Mouse (Mus musculus): Measurements from ENCODE around the gene Tmem130.
A peak's percentile ranks its signal among the peaks of the same experiment; 100 is the strongest.
"Not testable (repeated sequence)": the region's sequence is repeated elsewhere in the genome, so short reads cannot be mapped to it uniquely, and the experiment has no call there.

The Tmem130 gene

GRCm38 (mm10) chr5:144761161-144761868, at the start of gene Tmem130:
Gene Tmem130 (minus strand): TSS chr5:144761818.
- no peak for DNase-seq

- no peak for DNase-seq
These were observed 45.3 kb upstream of the Tmem130 start for GRCm38 (mm10) chr5:144806931-144807330.

GRCm38 (mm10) chr5:144804181-144804580, 42.6 kb upstream of the Tmem130 start:
- no peak for DNase-seq

DNA sequence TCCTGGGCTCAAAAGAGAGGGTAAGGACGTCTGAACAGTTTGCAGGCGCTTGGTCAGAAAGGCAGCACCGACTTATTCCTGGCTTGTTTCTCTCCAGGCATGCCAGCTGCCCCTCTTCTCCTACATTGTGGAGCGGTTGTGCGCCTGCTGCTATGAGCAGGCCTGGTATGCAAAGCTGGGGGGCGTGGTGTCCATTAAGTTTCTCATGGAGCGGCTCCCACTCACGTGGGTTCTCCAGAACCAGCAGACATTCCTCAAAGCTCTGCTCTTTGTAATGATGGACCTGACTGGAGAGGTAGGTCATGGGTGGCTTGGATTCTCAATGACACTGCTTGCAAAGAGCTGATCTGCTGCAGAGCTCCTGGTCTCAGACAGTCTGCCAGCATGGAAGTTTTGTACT, 41.4 kb upstream of the Tmem130 start:
- no peak for DNase-seq

DNA sequence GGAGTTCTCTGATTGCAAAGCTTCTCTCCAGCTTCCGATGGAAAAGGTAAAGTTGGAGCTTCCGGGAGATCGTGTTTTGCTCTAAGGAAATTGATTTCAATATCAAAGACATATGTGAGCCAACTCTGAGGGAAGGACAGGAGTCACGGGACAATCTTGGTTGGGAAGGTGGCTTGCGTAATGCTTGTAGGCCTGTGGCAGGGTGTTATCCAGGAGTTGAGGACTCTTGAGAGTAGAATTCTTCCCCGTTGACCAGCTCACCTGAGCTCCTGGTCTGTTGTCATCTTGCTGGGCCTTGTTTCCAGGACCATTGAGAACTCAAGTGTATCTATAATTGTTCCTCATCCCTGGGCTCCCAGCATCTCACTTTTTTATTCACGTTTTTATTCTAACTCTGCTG, 35.5 kb upstream of the Tmem130 start:
- no peak for DNase-seq

DNA sequence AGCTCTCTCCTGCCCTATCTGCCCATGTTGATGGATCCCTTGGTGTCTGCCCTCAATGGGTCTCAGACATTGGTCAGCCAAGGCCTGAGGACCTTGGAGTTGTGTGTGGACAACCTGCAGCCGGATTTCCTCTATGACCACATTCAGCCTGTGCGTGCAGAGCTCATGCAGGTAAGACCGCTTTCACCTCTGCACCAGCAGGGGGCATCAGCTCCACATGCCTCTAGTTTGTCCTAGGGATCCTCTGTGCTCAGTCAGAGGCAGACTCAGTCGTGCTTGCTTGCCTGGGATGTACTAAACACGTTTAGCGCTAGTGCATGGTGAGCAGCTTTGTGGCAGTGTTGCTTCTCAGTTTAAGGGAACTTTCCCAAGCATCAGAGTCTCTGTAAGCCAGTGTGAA, 33.1 kb upstream of the Tmem130 start:
- no peak for DNase-seq

DNA sequence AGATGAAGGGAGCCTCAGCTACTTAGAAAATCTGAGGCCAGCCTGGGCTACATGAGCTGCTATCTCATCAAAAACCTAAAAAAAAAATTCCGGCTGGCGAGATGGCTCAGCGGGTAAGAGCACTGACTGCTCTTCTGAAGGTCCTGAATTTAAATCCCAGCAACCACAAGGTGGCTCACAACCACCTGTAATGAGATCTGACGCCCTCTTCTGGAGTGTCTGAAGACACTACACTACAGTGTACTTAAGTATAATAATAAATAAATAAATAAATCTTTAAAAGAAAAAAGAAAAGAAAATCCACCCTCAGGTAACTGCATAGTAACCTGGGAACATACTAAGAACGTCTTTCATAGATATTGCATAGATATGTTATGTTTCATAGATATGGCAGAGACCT, 31.8 kb upstream of the Tmem130 start:
- no peak for DNase-seq

GRCm38 (mm10) chr5:144786464-144786863, 24.8 kb upstream of the Tmem130 start:
- DNase-seq: no peak

DNA sequence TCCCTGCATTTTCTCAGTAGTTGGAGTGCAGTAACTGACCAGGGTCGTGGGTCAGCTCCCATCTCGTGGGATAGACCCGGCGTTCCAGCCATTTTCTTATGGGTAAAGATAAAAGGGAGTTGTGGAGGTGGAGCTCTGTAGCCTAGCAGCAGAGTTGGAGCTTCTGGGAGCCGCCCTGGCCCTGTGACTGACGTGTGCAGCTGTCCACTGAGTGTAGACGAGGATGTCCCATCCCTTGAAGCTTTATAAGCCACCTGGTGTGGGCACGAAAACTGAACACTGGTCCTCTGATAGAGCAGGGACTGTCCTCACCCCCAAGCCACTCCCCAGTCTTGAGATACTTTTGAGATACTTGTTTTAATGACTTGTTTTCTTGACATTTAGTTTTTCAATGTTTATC, 19.0 kb upstream of the Tmem130 start:
- DNase-seq: no peak

- DNase-seq: no peak
These were observed 11.6 kb upstream of the Tmem130 start for GRCm38 (mm10) chr5:144773231-144773630.

GRCm38 (mm10) chr5:144769067-144769482, 7.5 kb upstream of the Tmem130 start:
- DNase-seq: no peak

DNA sequence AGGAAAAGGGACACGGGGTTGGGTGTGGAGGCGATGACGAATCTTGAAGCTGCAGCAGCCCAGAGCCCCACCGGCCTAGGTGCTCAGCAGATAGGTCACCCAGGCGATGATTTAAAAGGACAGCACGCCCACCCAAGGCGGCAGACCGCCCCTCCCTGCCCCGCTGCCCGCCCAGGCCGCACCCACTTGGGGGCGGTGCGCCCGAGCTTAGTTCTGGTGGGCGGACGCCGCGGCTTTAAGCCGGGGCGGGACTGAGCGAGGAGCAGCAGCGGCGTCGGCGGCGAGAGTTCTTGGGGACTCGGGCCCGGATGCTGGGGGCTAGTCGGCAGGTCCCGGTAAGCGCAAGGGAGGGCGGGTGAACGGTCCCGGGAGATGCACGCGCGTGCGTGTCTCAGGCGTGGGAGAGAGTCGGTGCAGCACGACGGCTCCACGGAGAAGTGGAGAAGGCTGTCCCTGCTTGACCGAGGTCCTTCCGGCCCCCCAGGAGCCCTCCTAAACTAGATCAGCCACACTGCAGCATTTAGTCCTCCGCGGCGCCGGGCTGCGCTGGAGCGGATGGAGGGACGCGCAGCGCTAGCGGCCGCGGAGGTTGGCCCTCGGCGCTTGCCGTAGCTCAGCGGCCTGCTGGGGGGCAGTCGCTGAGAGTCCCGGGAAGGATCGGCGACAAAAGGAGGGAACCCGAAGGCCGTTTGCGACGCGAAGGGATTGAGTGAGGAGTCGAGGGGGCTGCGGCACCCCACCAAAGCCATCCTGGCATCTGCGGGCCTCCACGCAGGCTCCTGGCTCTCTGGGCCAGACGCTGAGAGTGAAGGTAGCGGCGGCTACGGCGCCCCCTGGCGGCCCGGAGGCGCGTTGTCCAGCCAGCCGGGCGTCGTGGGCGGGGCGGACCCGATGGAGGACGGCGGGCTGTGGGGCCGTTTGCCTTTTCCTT, 6.6 kb upstream of the Tmem130 start:
- peak; percentile 81 to 84 for DNase-seq

GRCm38 (mm10) chr5:144767106-144767798, 5.6 kb upstream of the Tmem130 start, which contains the start of gene Trrap:
Gene Trrap (plus strand): TSS chr5:144767732.
- not testable (repeated sequence) for DNase-seq

DNA sequence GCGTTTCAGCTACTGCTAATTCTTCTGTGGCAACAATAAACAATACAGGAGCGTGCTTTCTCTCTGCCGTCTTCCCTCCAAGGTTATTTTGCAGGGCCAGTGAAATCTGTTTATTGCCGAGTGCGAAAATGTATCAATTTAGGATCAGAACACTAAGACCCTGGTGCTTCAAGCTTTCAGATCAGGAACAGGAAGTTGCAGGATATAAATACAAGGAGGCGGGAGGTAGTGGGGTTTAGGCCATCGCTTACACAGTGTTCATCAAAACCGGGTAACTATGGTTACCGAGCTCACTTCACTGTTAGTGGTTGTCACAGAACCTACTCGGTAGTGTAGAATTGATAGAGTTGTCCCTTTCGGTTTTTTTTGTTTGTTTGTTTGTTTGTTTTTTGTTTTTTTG, 5.0 kb upstream of the Tmem130 start:
- no peak for DNase-seq

DNA sequence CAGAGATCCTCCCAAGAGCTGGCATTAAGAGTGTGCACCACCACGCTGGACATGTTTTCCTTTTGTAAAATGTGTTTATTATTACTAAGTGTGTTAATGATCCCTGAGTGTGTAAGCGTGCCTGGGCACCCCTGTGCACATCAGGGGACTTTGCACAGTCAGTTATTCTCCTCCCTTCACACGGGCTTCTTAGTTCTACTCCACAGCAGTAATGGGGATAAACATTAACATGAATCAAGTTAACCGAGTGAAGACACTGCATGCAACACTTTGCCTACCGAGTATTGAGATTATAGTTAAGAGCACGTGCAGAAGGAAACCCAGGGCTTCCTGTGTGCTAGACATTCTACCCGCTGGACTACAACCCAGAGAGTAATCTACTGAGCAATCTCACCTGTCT, 4.4 kb upstream of the Tmem130 start:
- no peak for DNase-seq

DNA sequence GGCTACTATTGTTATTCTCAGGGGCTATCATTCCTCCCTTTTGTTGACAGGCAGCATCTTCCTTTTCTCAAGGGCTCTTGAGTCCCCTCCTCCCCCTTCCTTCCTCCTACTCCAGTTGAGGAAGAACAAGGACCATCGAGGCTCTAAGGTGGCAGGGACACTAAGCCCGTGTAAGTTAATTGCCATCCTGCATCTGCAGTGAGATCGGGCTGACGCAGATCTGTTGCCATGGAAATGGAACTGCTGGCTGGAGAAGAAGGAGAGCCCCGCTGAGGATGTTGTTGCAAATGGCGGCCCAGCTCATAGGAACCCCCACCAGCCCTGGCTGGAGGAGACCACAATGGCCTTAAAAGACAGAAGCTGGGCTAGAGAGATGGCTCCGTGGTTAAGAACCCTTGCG, 3.2 kb downstream of the Tmem130 start:
- no peak for DNase-seq

DNA sequence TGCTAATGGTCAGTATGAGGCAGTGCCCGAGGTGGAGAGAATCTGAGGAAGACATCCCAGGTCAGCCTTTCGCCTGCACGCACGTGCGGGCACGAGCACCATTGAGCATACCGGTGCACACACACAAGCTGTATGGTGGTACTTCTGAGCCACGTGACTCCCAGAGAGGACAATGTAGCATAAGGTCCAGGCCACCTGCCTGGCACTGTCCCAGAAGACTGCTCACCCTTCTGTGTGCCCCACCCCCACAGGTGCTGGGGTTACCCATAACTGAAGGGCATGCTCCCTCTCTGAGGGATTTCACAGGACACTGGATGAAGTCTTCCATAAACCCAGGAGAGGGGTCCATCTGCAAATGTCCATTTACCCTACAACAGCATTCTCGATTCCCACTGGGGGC, 4.2 kb downstream of the Tmem130 start:
- DNase-seq: no peak

DNA sequence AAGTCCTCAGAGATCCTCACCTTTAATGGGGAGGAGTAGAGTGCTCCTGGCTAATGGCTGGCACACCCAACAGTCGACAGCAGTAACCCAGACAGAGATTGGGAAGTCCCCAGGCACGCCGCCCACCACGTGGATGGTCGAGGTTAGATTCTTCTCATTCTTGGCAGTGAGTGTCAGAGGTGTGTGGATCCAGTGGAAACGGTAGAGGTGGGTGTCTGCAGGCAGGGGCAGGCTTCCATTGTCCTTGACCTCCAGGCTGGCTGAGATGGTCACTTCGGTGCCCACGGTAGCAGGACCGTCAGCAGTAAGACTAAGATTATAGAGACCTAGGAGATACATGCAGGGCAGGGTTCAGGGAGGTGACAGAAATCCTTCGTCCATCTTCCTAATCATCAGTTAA, 6.4 kb downstream of the Tmem130 start:
- DNase-seq: no peak

DNA sequence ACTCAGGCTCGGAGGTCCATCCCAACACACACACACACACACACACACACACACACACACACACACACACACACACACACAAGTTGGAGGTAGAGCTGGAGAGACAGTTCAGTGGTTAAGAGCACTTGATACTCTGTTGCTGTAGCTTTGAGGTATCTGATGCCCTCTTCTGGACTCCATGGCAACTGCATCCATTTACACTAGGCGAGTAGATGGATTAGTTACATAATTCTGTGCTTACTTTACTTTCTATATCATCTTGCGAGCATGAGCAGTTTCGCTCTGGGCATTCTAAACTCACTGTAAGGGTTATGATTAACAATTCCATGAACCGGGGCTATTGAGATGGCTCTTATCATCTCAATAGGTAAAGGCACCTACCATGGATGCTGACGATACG, 8.6 kb downstream of the Tmem130 start:
- DNase-seq: no peak

GRCm38 (mm10) chr5:144752432-144752831, 9.2 kb downstream of the Tmem130 start:
- DNase-seq: no peak

DNA sequence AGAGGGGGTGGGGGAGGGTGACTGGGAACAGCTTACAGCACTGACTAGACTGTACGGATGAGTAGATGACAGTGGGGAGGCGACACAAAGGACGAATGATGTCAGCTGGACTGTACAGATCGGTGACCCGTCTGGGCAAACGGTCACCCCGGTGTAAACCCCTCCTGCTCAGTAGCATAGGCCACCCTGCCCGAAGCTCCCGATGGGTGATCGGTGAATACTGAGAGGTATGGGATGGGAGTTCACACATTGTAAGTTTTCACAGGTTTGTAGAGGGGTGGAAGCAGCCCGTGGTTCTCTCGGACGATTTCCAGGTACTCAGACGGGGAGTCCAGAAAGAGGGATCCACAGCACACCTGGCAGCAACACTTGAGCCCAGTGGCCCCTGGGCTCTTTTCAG, 24.5 kb downstream of the Tmem130 start:
- DNase-seq: no peak

GRCm38 (mm10) chr5:144734949-144735348, 26.7 kb downstream of the Tmem130 start:
- no peak for DNase-seq

GRCm38 (mm10) chr5:144733953-144734352, 27.7 kb downstream of the Tmem130 start:
- DNase-seq: no peak
